Mouse (Mus musculus): ENCODE data around the gene Kcnb1.

The Kcnb1 gene

DNA sequence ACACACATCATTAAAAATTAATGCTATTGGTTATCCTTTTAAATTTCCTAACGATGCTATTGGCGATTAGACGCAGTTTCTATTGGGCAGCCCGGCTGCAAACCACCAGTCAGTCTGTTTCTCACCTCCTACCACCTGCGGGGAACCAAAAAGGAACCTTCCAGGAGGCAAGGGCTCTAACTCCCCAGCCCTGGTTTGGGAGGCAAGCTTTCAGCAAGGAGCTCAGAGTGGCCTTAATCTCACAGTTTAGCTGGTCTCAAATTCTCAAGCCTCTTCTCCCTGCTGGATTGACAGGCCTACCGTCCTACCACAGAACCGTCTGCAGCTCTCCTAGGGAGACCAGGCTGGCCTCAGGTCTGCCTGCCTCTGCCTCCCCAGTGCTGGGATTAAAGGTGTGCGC, 130.4 kb downstream of the Kcnb1 start:
- DNase-seq (ENCODE audit: low spot score) = no peak

DNA sequence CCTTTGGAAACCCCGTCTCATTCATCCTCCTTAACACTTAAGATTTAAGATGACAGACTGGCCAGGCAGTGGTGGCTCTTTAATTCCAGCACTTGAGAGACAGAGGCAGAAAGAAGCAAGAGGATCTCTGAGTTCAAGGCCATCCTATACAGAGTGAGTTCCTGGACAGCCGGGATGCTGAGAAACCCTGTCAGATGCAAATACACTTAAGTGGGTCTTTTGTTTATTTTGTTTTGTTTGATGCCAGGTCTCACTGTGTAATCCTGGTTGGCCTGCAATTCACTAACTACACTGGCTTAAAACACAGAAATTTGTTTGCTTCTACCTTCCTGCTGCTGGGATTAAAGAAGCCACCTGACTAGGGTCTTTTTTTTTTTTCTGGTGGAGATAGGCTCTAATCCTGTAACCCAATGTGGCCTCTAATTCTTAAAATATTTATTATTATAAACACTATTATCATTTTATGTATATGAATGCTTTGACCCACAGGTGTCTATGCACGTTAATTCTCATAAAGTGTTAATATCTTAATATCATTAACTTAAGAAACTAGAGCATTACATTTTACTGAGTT, 131.1 kb downstream of the Kcnb1 start:
- DNase-seq (ENCODE audit: low spot score) = no peak

- no peak for DNase-seq (ENCODE audit: low spot score)
Measured at GRCm38 (mm10) chr2:167058201-167058600, 131.8 kb downstream of the Kcnb1 start.

DNA sequence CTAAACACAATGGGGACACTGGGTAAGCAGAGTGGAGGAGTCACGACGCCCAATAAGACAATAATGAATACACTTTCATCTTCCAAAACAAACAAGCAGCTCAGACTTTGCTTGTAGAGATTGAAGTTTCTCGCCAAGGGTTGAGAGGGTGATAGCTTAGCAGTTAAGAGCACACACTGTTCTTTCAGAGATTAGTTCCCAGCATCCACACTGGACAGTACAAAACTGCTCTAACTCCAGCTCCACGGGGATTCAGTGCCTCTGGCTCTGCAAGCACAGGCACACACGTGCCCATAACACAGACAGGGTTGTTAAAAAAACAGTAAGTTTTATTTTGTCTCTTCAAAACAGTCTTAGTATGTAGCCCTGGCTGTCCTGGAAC, 133.0 kb downstream of the Kcnb1 start:
- DNase-seq (ENCODE audit: low spot score) = no peak

DNA sequence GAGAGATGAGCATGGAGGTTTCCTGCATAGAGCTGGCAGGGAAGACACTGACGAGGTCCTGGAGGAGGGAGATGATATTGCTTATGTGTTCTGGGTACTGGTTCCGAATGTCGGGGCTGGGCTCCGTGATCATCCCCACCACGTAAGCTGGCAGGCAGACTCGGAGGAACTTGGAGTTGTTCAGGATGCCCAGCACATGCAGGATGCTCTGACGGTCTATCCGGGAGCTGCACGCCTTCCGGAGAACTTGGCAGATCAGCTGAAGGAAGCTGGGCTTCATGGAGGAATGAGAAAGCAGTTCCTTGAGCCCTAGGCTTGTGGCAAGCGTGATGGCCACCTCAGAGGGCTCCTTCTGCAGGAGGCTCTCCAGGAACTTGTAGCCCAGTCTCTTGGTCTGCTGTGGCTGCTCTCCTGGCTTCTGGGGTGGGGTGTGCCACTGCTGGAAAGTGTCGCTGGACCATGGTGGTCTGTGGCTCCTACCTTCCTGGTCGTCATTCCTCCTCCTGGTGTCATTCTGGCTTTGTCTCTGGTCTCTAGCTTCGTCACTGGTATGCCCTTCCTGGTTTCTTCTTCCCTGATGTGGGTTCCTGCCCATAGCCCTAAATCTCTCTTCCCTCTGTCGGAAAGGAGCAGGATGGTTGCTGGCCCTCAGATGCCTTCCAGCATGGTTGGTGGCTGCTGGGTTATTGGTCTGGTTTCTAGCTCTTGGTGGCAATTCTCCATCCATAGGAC, 133.6 kb downstream of the Kcnb1 start:
- DNase-seq (ENCODE audit: low spot score) = no peak

DNA sequence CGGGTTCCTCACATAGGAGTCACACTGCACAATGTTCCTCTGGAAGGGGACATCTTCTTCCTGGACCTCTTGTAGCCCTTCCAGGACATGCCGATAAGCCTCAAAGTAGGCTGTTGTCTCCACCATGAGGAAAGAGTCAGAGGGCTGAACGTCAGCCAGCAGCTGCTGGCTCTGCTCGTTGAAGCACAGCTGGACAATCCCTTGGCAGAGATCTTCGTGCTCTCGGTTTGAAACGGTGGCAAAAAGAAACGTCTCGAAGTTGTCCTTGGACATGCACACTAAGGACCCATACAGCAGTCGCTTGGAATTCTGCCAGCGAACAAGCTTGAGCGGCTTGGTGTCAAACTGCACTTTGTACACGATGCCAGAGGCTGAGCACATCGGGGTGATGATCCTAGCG, 134.6 kb downstream of the Kcnb1 start:
- no peak for DNase-seq (ENCODE audit: low spot score)

- no peak for DNase-seq (ENCODE audit: low spot score)
Measured at GRCm38 (mm10) chr2:167053127-167053844, 136.7 kb downstream of the Kcnb1 start.

GRCm38 (mm10) chr2:167048698-167049358, 141.1 kb downstream of the Kcnb1 start:
- DNase-seq (ENCODE audit: low spot score) = no peak

DNA sequence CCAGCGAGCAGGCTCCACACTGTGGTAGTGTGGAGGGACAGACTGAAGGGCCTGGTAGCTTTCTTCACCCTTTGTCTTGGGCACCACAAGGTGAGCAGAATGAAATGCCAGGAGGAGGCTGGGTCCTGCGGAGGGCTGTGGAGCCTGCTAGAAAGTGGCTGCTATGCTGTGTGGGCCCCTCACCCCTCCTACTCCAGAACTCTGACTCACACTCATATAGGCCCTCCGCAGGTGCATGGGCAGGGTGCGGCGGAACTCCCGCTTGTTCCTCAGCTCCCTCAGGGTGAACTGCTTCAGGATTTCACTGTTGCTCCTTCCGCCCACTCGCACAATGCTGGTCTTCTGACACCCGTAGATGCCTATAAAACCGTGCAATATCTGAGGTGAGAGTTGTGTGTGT, 141.7 kb downstream of the Kcnb1 start:
- DNase-seq (ENCODE audit: low spot score) = no peak
